Mouse (Mus musculus) hematopoietic stem cell, adult 5-6 weeks (primary cell): ENCODE measurements around the gene Apoc4. TPM values are rescaled to one million over a fixed set of nuclear protein-coding genes. Genes with fewer than 3 reads are reported as not detected.
"Not testable (repeated sequence)": the region's sequence is repeated elsewhere in the genome, so short reads cannot be mapped to it uniquely, and the experiment has no call there.

Experiments used
- ATAC-seq, 2 experiments: fragments of 125-278 bp in 1 of 2; replicated peaks in 1 of 2; 2 replicates each; pipeline ENCODE4 v1.8.0; 2016 to 2017; ENCODE audit warnings: inconsistent platforms in 2 of 2, mild to moderate bottlenecking in 2 of 2, moderate number of reproducible peaks in 2 of 2, low read depth in 1 of 2, moderate TSS enrichment in 1 of 2; ENCODE audit not compliant: low FRiP score in 2 of 2, poor library complexity in 2 of 2, severe bottlenecking in 2 of 2, insufficient read depth in 1 of 2, low TSS enrichment in 1 of 2
- total RNA-seq: library from RNA; stranded (forward); fragments of 172-1452, 232-1000 nt; gene quantifications from 2 replicates; pipeline ENCODE4 v1.2.3, GENCODE M21; 2017

Gene Apoc4
- total RNA-seq, 1 experiment from 2014 or later, result not detected

DNA sequence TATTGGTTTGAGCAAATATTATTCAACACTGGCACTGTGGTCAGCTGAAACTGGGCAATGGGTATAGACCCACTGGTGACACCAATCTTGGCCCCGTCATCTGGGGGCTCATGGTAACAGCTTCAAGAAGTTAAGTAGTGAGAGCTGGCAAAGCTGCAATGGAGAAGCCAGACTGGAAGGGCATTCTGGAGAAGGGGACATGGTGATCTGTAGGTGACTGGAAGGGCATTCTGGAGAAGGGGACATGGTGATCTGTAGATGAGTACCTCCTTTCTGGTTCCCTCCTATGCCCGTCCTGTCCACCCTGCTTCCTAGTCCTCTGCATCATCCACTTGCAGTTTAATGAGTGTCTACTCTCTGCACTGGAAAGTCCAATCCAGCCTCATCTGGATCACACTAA lies 7.3 kb upstream of the Apoc4 start:
- no peak for ATAC-seq

DNA sequence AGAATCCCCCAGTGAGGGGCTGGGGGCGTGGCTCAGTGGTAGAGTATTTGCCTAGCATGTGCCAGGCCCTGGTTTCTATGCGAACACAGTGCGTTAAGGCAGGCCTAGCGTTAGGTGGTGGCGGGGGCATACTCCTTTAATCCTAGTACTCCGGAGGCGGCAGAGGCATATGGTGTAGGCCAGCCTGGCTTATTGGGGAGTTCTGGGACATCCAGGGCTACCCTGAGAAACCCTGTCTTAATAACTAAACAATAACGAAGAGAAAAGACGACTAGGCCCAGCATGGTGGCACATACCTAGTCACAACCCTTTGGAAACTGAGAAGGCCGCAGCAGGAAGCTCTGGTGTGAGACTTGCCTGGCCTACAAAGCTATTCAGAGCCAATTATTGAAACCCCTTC lies 6.8 kb upstream of the Apoc4 start:
- no peak for ATAC-seq

DNA sequence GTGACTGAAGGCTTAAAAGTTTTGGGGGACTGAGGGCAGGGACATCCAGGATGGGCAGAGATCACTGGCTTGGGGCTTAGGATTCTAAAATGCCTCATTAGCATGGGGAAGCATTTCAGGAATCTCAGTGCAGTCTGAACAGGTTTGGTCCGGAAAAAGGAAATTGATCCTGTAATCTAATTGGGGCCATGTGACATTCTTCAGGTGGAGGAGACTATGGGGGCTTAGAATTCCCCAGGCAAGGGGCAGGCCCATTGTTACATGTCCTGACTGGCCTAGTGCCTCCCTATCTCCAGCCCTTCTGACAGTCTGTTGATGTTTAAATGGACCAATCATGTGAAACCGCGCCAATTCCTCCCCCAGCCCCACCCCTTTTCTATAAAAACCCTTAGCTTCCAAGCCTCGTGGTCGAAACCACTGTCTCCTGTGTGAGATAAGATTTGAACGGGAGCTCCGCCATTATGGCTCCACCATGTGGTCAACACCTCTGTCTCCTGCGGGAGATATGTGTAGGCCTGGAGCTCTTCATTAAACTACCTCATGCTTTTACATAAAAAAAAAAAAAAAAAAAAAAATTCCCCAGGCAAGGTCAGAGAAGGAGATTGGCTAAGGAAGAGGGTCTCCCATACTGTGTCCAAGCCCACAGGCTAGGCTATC lies 5.8 kb upstream of the Apoc4 start:
- ATAC-seq, result not testable (repeated sequence)

DNA sequence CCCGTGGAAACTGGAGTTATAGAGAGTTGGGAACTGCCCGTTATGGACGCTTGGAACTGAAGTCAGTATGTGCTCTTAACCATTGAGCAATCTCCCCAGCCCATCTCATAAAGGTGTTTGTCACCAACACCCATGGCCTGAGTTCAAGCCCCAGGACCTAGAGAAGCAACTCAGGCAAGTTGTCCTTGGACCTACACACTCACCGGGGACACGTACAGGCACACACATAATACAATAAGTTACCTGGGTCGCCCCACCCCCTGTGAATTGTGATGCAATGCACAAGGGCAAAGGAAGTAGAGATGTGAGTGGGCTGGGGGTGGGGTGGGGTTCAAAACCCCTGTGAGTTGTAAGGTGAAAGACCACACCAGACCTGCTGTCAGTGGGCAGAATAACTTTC lies 5.2 kb upstream of the Apoc4 start:
- no peak for ATAC-seq

- no peak for ATAC-seq
Observed at GRCm38 (mm10) chr7:19685374-19685773, 4.1 kb upstream of the Apoc4 start.

- no peak; a peak in 1 of 4 replicates for ATAC-seq
Observed at GRCm38 (mm10) chr7:19683771-19684201, 2.5 kb upstream of the Apoc4 start.

GRCm38 (mm10) chr7:19682979-19683378 lies 1.7 kb upstream of the Apoc4 start:
- no peak for ATAC-seq

DNA sequence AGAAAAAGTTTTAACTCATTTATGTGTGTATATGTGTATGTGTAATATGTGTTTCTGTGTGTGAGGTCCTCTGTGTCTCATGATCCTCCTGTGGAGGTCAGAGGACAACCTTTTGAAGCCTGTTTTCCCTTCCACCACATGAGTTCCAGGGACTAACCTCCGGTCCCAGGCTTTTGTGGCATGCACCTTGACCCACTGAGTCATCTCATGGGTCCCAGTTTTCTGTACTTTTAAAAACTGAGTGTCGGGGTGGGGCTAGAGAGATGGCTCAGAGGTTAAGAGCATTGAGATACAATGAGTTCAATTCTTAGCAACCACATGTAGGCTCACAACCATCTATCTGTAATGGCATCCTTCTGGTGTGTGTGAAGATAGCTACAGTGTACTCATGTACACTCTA lies 577 bp downstream of the Apoc4 start:
- ATAC-seq, result no peak

GRCm38 (mm10) chr7:19678901-19679300 lies 2.4 kb downstream of the Apoc4 start:
- no peak for ATAC-seq

DNA sequence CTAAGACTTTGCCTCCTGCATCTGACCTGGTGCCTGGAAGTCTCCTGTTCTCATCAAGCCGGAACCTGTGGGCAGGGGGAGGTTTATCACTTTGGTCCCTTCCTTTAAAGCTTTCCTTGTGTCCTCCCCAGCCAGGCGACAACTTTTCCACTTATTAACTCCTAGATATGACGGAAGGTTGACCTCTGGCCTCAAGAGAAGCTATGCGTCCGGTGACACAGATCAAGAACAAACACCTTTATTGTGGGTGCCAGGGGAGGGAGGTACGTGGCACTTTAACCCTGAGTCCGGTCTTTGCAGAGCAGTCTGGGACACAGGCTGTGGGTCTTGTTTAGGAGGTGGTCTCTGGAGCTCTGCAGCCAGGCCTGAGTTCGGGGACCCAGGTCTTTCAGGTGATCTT lies 3.4 kb downstream of the Apoc4 start, which contains the start of gene Apoc2:
Apoc2 (minus strand) TSS at position 70 of the 400 bp plus-strand sequence.
- no peak for ATAC-seq

DNA sequence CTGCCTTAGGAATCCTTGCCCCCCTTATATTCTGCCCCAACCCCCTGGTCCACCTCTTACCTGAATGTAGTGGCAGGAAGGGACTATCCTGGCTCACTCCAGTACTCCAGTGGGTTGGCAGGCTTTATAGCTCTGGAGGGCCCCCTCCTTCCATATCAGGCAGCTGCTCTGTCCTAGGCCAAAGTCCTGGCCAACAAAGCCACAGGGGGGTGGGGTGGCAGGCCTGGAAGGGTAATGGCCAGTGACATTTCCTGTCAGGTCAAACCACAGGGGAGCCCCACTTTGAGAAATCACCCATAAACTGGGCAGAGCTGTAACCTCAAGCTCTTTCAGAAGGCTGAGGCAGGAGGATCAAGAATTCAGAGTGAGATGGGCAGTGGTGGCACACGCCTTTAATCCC lies 4.6 kb downstream of the Apoc4 start:
- ATAC-seq, result no peak

GRCm38 (mm10) chr7:19675824-19676223 lies 5.5 kb downstream of the Apoc4 start:
- no peak for ATAC-seq

DNA sequence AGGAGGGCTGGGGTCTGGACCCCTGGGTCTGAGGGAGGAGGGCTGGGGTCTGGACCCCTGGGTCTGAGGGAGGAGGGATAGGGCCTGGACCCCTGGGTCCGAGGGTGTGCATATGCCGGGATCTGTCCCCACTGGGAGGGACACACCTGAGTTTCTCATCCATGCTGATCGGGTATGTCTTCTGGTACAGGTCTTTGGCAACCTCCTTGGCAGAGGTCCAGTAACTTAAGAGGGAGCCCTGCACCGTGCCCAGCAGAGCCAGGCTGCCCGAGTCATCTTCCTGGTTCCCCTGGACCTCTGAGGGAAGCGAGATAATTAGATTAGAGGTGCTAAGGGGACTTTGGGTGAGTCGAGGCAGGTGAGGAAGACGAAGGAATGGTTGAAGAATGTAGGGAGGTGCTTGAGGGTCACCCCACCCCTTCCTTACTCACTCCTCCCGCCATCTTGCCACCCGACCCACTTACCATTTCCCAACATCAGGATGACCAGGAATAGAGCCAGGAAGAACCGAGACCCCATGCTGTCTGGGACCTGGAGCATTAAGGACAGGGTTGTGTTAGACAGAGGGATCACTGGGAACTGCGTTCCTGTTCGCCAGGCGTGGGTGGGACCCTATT lies 8.1 kb downstream of the Apoc4 start:
- ATAC-seq, result no peak

DNA sequence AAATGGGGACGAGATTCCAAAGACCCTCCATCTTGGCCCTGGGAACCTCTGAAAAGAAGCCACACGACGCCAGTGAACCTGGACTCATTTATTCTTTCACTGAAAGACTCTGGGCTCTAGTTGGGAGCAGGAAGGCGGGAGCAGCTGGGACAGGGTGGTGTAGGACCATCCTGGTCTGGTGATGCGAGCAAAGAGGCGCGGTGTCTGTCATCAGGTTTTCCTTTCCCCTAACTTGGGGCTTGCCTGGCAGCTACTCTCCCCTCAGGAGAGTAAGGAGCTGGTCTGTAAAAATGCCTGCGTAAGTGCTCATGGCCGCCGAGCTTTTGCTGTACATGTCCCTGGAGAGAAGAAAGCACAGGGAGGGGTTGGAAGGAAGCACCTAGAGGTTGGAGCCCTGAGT lies 9.8 kb downstream of the Apoc4 start:
- no peak for ATAC-seq

DNA sequence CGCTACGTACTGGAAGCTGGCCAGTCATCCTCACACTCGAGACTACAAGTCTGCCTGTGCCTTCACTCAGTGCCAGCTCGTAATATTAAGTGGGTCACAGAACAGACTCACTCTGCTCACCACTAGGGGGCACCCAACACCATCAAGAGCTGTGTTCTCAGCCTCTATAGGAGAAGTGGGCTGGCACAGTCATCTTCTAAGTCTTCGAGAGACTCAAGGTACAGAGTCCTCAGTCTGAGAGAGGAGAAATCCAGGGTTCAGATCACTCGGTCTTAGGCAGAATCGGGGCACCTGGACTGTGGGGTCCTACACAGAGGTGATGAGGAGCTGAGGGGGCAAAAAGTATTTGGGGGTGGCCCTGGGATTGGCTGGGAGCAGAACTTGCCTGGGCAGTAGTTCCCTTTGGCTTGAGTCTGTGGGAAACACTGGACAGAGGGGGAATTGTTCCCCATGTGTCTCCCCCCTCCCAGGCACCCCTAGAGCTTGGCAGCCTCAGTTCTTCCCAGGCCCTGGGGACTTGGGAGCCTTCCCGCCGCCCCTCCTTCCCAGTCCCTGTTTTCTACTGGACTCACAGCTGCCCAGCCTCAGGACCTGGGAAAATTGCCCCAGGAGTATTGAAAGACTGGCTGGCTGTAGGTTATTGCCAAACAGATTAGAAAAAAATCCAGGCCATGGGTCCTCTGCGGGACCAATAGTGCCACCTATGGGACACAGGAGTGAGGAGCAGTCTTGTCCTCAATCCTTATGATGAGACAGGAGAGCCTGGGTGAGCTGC lies 12.1 kb downstream of the Apoc4 start:
- ATAC-seq, result peak; percentile 71 to 74

GRCm38 (mm10) chr7:19667434-19667833 lies 13.8 kb downstream of the Apoc4 start:
- ATAC-seq, result no peak

DNA sequence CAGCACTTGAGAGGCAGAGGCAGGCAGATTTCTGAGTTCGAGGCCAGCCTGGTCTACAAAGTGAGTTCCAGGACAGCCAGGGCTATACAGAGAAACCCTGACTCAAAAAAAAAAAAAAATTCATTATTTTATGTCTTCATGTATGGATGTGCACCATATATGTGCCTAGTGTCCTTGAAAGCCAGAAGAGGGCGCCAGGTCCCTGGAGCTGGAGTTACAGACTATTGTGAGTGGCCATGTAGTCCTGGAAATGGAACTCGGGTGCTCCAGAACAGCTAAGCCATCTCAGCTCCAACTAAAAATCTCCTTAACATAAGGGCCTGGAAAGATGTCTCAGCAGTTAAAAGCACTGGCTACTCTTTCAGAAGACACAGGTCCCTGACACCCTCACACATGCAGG lies 14.5 kb downstream of the Apoc4 start:
- ATAC-seq, result no peak
